ENCODE assay signal across 8 mouse cellular contexts in the genomic region with DNA sequence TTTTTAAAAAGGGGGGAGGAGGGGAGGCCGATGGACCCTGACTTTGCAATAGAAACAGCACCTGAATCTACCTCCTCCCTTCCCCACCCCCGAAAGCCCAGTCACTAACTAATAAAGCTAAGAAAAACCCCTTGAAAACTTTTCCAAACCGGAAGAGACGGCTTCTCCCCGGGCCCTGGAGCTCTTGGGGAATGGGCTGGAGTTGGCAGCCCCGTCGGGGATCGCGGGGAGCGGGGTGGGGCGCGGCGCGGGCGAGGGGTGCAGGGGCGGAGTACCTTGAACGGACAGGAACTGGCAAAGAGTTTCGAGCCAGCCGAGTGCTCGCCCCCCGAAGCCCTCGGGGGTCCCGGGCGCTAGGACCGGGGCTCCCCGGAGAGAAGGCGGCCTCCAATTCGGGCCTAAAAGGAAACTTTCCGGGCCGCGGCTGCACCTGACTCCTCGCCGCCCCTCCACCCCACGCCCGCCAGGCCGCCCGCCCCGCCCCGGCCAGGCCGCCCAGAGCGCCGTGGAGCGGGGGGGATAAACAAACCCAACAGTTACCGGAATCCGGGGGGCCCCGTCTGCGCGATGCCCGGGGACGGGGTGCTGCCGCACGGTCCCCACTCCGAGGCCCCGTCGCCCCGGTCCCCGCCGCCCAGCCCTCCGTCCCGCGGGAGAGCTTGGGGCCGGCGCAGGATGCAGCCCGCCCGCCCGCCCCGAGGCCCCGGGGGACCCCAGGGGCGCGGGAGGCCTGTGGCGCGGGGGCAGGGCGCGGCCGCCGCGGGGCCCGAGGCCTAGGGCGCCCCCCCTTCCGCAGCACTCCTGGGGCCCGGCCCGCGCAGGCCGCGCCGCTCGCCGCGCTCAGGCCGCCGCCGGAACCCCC. TPM values are rescaled to one million over a fixed set of nuclear protein-coding genes. Genes with fewer than 3 reads are reported as not detected.
DNase-seq lines count a peak whose midpoint lies in the region; ATAC-seq and TF ChIP-seq lines count a peak whose summit lies in the region.

No protein-coding gene starts in this region.

- no peak for TF ChIP-seq POLR2A in cortical plate, adult 2 months (IDR thresholded peaks at IDR 0.05; ENCODE audit: extremely low read depth, insufficient read depth, low read length)
- TF ChIP-seq POLR2A in liver, adult 2 months (IDR thresholded peaks at IDR 0.05; ENCODE audit: extremely low read depth, insufficient read depth, low read length), result no peak
- TF ChIP-seq POLR2A in myocyte (IDR thresholded peaks at IDR 0.05; ENCODE audit: insufficient read length, low read depth), result no peak

- no peak for TF ChIP-seq EP300 in stomach, postnatal 0 days (optimal IDR thresholded peaks at IDR 0.05)

- H3K4me3 ChIP-seq in cortical plate, adult 2 months (ENCODE audit: insufficient read depth, low read length), result peak overlapping the region; percentile 46
- peak overlapping the region; percentile 90 for H3K4me3 ChIP-seq in liver, adult 2 months (ENCODE audit: insufficient read depth, low read depth, low read length)
- H3K4me3 ChIP-seq in myocyte, result peak overlapping the region; percentile 55
- H3K4me3 ChIP-seq in stomach, postnatal 0 days (ENCODE audit: low read depth, low read length), result peak overlapping the region; percentile 96

- peaks cover 34% of the 10 kb centered on the region; the same call in 1 of the 2 replicates for H3K79me2 ChIP-seq in liver, adult 2 months (ENCODE audit: control insufficient read depth, insufficient read depth, low read length)
- peaks cover 79% of the 10 kb centered on the region for H3K79me2 ChIP-seq in myocyte (ENCODE audit: control insufficient read depth, insufficient read depth)

- 1% methylated on average over 81 of the region's 92 CpGs for WGBS in liver, adult 2 months
- 1% methylated on average over 55 of the region's 92 CpGs for WGBS in stomach, postnatal 0 days

- H3K36me3 ChIP-seq in liver, adult 2 months (ENCODE audit: control insufficient read depth, insufficient read depth, low read length), result peaks cover 5% of the 10 kb centered on the region
- peaks cover 6% of the 10 kb centered on the region for H3K36me3 ChIP-seq in myocyte (ENCODE audit: control insufficient read depth, insufficient read depth)
- peaks cover 2% of the 10 kb centered on the region; the same call in 1 of the 2 replicates for H3K36me3 ChIP-seq in stomach, postnatal 0 days (ENCODE audit: control insufficient read depth, insufficient read depth, low read length)

- no peak overlapping the region for H3K27ac ChIP-seq in cortical plate, adult 2 months (ENCODE audit: insufficient read depth, low read length)
- peak overlapping the region; percentile 80 for H3K27ac ChIP-seq in liver, adult 2 months (replicated peaks; ENCODE audit: insufficient read depth, low read depth, low read length)
- H3K27ac ChIP-seq in stomach, postnatal 0 days (replicated peaks), result peak overlapping the region; percentile 100

- no peak for TF ChIP-seq CTCF in cortical plate, adult 2 months (IDR thresholded peaks at IDR 0.05; ENCODE audit: extremely low read depth, insufficient read depth, low read length)
- no peak for TF ChIP-seq CTCF in liver, adult 2 months (IDR thresholded peaks at IDR 0.05; ENCODE audit: low read depth, low read length)
- no peak for TF ChIP-seq CTCF in stomach, postnatal 0 days (IDR thresholded peaks at IDR 0.05; ENCODE audit: low read depth)

- no peaks in the 10 kb centered on the region for H3K27me3 ChIP-seq in liver, adult 2 months (ENCODE audit: control insufficient read depth, insufficient read depth, low read length)
- no peaks in the 10 kb centered on the region for H3K27me3 ChIP-seq in myocyte (ENCODE audit: control insufficient read depth, insufficient read depth, insufficient read length)
- no peaks in the 10 kb centered on the region for H3K27me3 ChIP-seq in stomach, postnatal 0 days (ENCODE audit: control insufficient read depth, insufficient read depth, low read length)

- DNase-seq in cerebellum, adult 11 months, result peak; percentile 50
- peak; percentile 98 for DNase-seq in heart, adult 11 months
- peak; percentile 74 for DNase-seq in kidney, adult 18-20 months
- DNase-seq in liver, adult 2 months (ENCODE audit: extremely low read depth, low read depth, low spot score), result no peak
- DNase-seq in stomach, postnatal 0 days (ENCODE audit: low spot score), result peak; percentile 73

- no peaks in the 10 kb centered on the region for H3K9me3 ChIP-seq in stomach, postnatal 0 days (ENCODE audit: control insufficient read depth, low read length)

- peak overlapping the region; percentile 97 for H3K4me2 ChIP-seq in myocyte (ENCODE audit: low read depth)
- peak overlapping the region; percentile 82 for H3K4me2 ChIP-seq in stomach, postnatal 0 days (replicated peaks; ENCODE audit: low read depth)

- H3ac ChIP-seq in myocyte (ENCODE audit: control insufficient read depth, insufficient read length), result peak overlapping the region; percentile 80

- ATAC-seq in cerebellum, adult (ENCODE audit: insufficient number of reproducible peaks, low FRiP score, low TSS enrichment), result no peak; the same call in 1 of the 2 replicates
- ATAC-seq in stomach, postnatal 0 days (ENCODE audit: low FRiP score, low TSS enrichment), result peak; percentile 62

- peaks cover 4% of the 10 kb centered on the region; the same call in 1 of the 2 replicates for H3K4me1 ChIP-seq in cortical plate, adult 2 months (ENCODE audit: control insufficient read depth, insufficient read depth, low read length)
- H3K4me1 ChIP-seq in liver, adult 2 months (ENCODE audit: control insufficient read depth, insufficient read depth, low read length), result peaks cover 6% of the 10 kb centered on the region
- H3K4me1 ChIP-seq in stomach, postnatal 0 days (replicated peaks; ENCODE audit: control insufficient read depth, insufficient read depth), result 0 out of 2 replicates have a peak, but pooled peaks cover 3% of the 10 kb centered on the region

- peak overlapping the region; percentile 99 for H3K9ac ChIP-seq in liver, adult 2 months (ENCODE audit: low read depth, low read length)
- peak overlapping the region; percentile 100 for H3K9ac ChIP-seq in stomach, postnatal 0 days (ENCODE audit: low read length)

TF ChIP-seq in myocyte, 11 proteins besides CTCF, POLR2A, EP300 and RAD21:
- TF ChIP-seq TCF12 (IDR thresholded peaks at IDR 0.05; ENCODE audit: insufficient read depth, poor library complexity, severe bottlenecking) (no peak), CEBPB (IDR thresholded peaks at IDR 0.05; ENCODE audit: insufficient read depth, poor library complexity, severe bottlenecking) (no peak), USF1 (IDR thresholded peaks at IDR 0.05; ENCODE audit: low read depth) (no peak), REST (IDR thresholded peaks at IDR 0.05; ENCODE audit: insufficient read depth, insufficient read length) (no peak), MYOD1 (IDR thresholded peaks at IDR 0.05; ENCODE audit: control insufficient read depth in 1 of 3, insufficient read length in 2 of 3, low read depth in 2 of 3) (no peak)

RNA-seq across cellular contexts. Expression of a gene that starts 1.0 kb away (rescaled TPM):
- polyA plus RNA-seq in cortical plate, adult 2 months (2012; rRNA removed), result 9.1 and 9.2 TPM in 2 replicates
- total RNA-seq in liver, adult 2 months (2014; rRNA removed), result 5.3 and 6.3 TPM in 2 replicates
- 3.6 and 5.2 TPM in 2 replicates for polyA plus RNA-seq in liver, adult 2 months (2012; rRNA removed)
- 1.7 TPM for polyA plus RNA-seq in myocyte (2012; fragmentation: generic; extraction: Trizol)
- polyA plus RNA-seq in stomach, postnatal 0 days (2015; fragmentation: Nextera tagmentation; extraction: Ambion mirVana), result 4.3 and 5.9 TPM in 2 replicates

Comparison
In these comparisons a context has a peak if more than half of its experiments do, and no peak if none do; other contexts are left out.
1. H3K4me3 ChIP-seq: peak in every context shown above with its lines; median percentile 96 in stomach, postnatal 0 days; 90 in liver, adult 2 months; 55 in myocyte; 46 in cortical plate, adult 2 months.